Mouse (Mus musculus) neural tube, embryonic 14.5 days (tissue): Measurements from ENCODE around the gene Psmb2. TPM values are rescaled to one million over a fixed set of nuclear protein-coding genes. Genes with fewer than 3 reads are reported as not detected.

Experiments
- ATAC-seq: fragments of 200-750 bp; cut with Nextera tagmentation; 2 replicates; pipeline ENCODE4 v1.8.0; 2017; ENCODE audit warnings: low read depth, mild to moderate bottlenecking, moderate TSS enrichment, moderate library complexity
- H3K27ac ChIP-seq: fragments of 300-500 bp; sonication (generic); 2 replicates; pipeline ENCODE4 v1.5.1; 2014; ENCODE audit warnings: low read depth, mild to moderate bottlenecking, control low read depth, low read length, moderate library complexity, mixed read lengths
- H3K27me3 ChIP-seq: fragments of 300-500 bp; sonication (generic); 2 replicates; pipeline ENCODE4 v1.6.1; 2014; ENCODE audit warnings: low read length; ENCODE audit not compliant: control insufficient read depth, insufficient read depth
- H3K36me3 ChIP-seq: fragments of 300-500 bp; sonication (generic); 2 replicates; pipeline ENCODE4 v1.6.1; 2014; ENCODE audit warnings: low read length, mixed read lengths; ENCODE audit not compliant: control insufficient read depth, insufficient read depth
- H3K4me1 ChIP-seq: fragments of 300-500 bp; sonication (generic); 2 replicates; pipeline ENCODE4 v1.6.1; 2014; ENCODE audit warnings: low read length; ENCODE audit not compliant: control insufficient read depth, insufficient read depth
- H3K4me2 ChIP-seq: fragments of 300-500 bp; sonication (generic); 2 replicates; pipeline ENCODE4 v1.6.1; 2014; ENCODE audit warnings: mild to moderate bottlenecking, low read depth, low read length, control low read depth
- H3K4me3 ChIP-seq: fragments of 300-500 bp; sonication (generic); 2 replicates; pipeline ENCODE4 v1.5.1; 2014; ENCODE audit warnings: low read depth, low read length, control low read depth, mixed read lengths
- H3K9ac ChIP-seq: fragments of 300-500 bp; sonication (generic); replicated peaks from 2 replicates; pipeline ENCODE4 v1.6.1; 2014; ENCODE audit warnings: low read depth, mild to moderate bottlenecking, control low read depth, low read length, mixed read lengths
- H3K9me3 ChIP-seq: fragments of 300-500 bp; sonication (generic); 2 replicates; pipeline ENCODE4 v1.6.1; 2016; ENCODE audit warnings: low read length; ENCODE audit not compliant: control insufficient read depth
- WGBS: fragments of 180-500 bp; shearing (Covaris S2); extraction: QIAGEN DNeasy Blood & Tissue Kit; methylation state at CpG from one replicate; pipeline ENCODE4 v1.1.7; 2014; 5-methylcytosine and 5-hydroxymethylcytosine counted together
- polyA plus RNA-seq: library from polyadenylated mRNA; unstranded; fragments of >200 nt; fragmentation: Nextera tagmentation; extraction: Ambion mirVana; gene quantifications from 2 replicates; pipeline ENCODE4 v1.2.1, GENCODE M21; 2014

Gene Psmb2
- polyA plus RNA-seq, 1 experiment from 2014 or later: 451 TPM

- H3K4me2 ChIP-seq: peak overlapping the region; percentile 11; the same call in 1 of the 2 replicates
- H3K9ac ChIP-seq: no peak overlapping the region
- peaks cover 7% of the 10 kb centered on the region; the same call in 1 of the 2 replicates for H3K4me1 ChIP-seq
- no peak overlapping the region for H3K4me3 ChIP-seq
- no peaks in the 10 kb centered on the region for H3K9me3 ChIP-seq
- 27% methylated on average over 24 of the region's 24 CpGs for WGBS
- ATAC-seq: peak; percentile 63
- no peaks in the 10 kb centered on the region for H3K27me3 ChIP-seq
- no peaks in the 10 kb centered on the region for H3K36me3 ChIP-seq
- peak overlapping the region; percentile 70 for H3K27ac ChIP-seq
Measured at GRCm38 (mm10) chr4:126647996-126648910, 29.2 kb upstream of the Psmb2 start.

- 84% methylated on average over 5 of the region's 5 CpGs for WGBS
- H3K27ac ChIP-seq: no peak overlapping the region
- no peaks in the 10 kb centered on the region for H3K36me3 ChIP-seq
- no peak overlapping the region for H3K4me3 ChIP-seq
- H3K4me1 ChIP-seq: peaks cover 5% of the 10 kb centered on the region; the same call in 1 of the 2 replicates
- ATAC-seq: no peak
- no peaks in the 10 kb centered on the region for H3K9me3 ChIP-seq
- H3K4me2 ChIP-seq: no peak overlapping the region
- no peaks in the 10 kb centered on the region for H3K27me3 ChIP-seq
- H3K9ac ChIP-seq: no peak overlapping the region
Measured at GRCm38 (mm10) chr4:126653148-126653547, 24.3 kb upstream of the Psmb2 start.

GRCm38 (mm10) chr4:126655356-126655755 lies 22.1 kb upstream of the Psmb2 start:
- H3K4me3 ChIP-seq: no peak overlapping the region
- H3K9ac ChIP-seq: no peak overlapping the region
- H3K27me3 ChIP-seq: no peaks in the 10 kb centered on the region
- H3K4me1 ChIP-seq: no peaks in the 10 kb centered on the region
- H3K9me3 ChIP-seq: no peaks in the 10 kb centered on the region
- H3K36me3 ChIP-seq: no peaks in the 10 kb centered on the region
- no peak overlapping the region for H3K4me2 ChIP-seq
- no peak overlapping the region for H3K27ac ChIP-seq
- ATAC-seq: no peak
- 15% methylated on average over 9 of the region's 9 CpGs for WGBS

GRCm38 (mm10) chr4:126661249-126661648 lies 16.2 kb upstream of the Psmb2 start:
- Histone ChIP-seq H3K27me3 (no peaks in the 10 kb centered on the region), H3K4me2 (no peak overlapping the region), H3K4me1 (no peaks in the 10 kb centered on the region), H3K4me3 (no peak overlapping the region), H3K36me3 (no peaks in the 10 kb centered on the region), H3K27ac (no peak overlapping the region), H3K9me3 (no peaks in the 10 kb centered on the region), H3K9ac (no peak overlapping the region)
- ATAC-seq: no peak
- WGBS: 81% methylated on average over 7 of the region's 7 CpGs

- no peak overlapping the region for H3K4me2 ChIP-seq
- H3K27ac ChIP-seq: no peak overlapping the region
- 97% methylated on average over 2 of the region's 2 CpGs for WGBS
- H3K4me1 ChIP-seq: no peaks in the 10 kb centered on the region
- H3K9ac ChIP-seq: no peak overlapping the region
- no peaks in the 10 kb centered on the region for H3K27me3 ChIP-seq
- no peak for ATAC-seq
- no peak overlapping the region for H3K4me3 ChIP-seq
- no peaks in the 10 kb centered on the region for H3K36me3 ChIP-seq
- no peaks in the 10 kb centered on the region for H3K9me3 ChIP-seq
Measured at GRCm38 (mm10) chr4:126667075-126667474, 10.4 kb upstream of the Psmb2 start.

- 91% methylated on average over 5 of the region's 5 CpGs for WGBS
- Histone ChIP-seq H3K27me3 (no peaks in the 10 kb centered on the region), H3K4me3 (no peak overlapping the region), H3K4me1 (peaks cover 11% of the 10 kb centered on the region; the same call in 1 of the 2 replicates), H3K4me2 (no peak overlapping the region), H3K36me3 (peaks cover 7% of the 10 kb centered on the region), H3K27ac (no peak overlapping the region), H3K9me3 (no peaks in the 10 kb centered on the region), H3K9ac (no peak overlapping the region)
- no peak for ATAC-seq
Measured at GRCm38 (mm10) chr4:126682298-126682697, 4.9 kb downstream of the Psmb2 start.

GRCm38 (mm10) chr4:126683084-126683483 lies 5.7 kb downstream of the Psmb2 start:
- Histone ChIP-seq H3K9me3 (no peaks in the 10 kb centered on the region), H3K27ac (no peak overlapping the region), H3K4me2 (no peak overlapping the region), H3K27me3 (no peaks in the 10 kb centered on the region), H3K4me1 (peaks cover 10% of the 10 kb centered on the region; the same call in 1 of the 2 replicates), H3K9ac (no peak overlapping the region), H3K36me3 (peaks cover 9% of the 10 kb centered on the region), H3K4me3 (no peak overlapping the region)
- 71% methylated on average over 3 of the region's 3 CpGs for WGBS
- ATAC-seq: no peak

GRCm38 (mm10) chr4:126689457-126689856 lies 12.0 kb downstream of the Psmb2 start:
- 94% methylated on average over 2 of the region's 2 CpGs for WGBS
- no peak overlapping the region for H3K4me2 ChIP-seq
- H3K9me3 ChIP-seq: no peaks in the 10 kb centered on the region
- H3K9ac ChIP-seq: no peak overlapping the region
- peaks cover 15% of the 10 kb centered on the region for H3K36me3 ChIP-seq
- H3K27ac ChIP-seq: no peak overlapping the region
- no peak overlapping the region for H3K4me3 ChIP-seq
- H3K27me3 ChIP-seq: no peaks in the 10 kb centered on the region
- ATAC-seq: no peak
- H3K4me1 ChIP-seq: no peaks in the 10 kb centered on the region

- Histone ChIP-seq H3K4me1 (no peaks in the 10 kb centered on the region), H3K9me3 (no peaks in the 10 kb centered on the region), H3K4me3 (no peak overlapping the region), H3K4me2 (no peak overlapping the region), H3K9ac (no peak overlapping the region), H3K27ac (no peak overlapping the region), H3K27me3 (no peaks in the 10 kb centered on the region), H3K36me3 (peaks cover 7% of the 10 kb centered on the region; the same call in 1 of the 2 replicates)
- ATAC-seq: no peak
- 77% methylated on average over 5 of the region's 5 CpGs for WGBS
Measured at GRCm38 (mm10) chr4:126693021-126693420, 15.6 kb downstream of the Psmb2 start.
